Mouse (Mus musculus) layer of hippocampus, postnatal 36 days (tissue): ENCODE measurements at regions not wholly inside any gene's neighbourhood (a gene's known extent, or its start where the extent isn't known, plus 50 kb on each side); places are given as distances from the start of the nearest gene placed in this dataset.

Experiments
- DNase-seq, 2 experiments: peaks; one replicate each; pipeline ENCODE4 v3.0.0; 2022

DNA sequence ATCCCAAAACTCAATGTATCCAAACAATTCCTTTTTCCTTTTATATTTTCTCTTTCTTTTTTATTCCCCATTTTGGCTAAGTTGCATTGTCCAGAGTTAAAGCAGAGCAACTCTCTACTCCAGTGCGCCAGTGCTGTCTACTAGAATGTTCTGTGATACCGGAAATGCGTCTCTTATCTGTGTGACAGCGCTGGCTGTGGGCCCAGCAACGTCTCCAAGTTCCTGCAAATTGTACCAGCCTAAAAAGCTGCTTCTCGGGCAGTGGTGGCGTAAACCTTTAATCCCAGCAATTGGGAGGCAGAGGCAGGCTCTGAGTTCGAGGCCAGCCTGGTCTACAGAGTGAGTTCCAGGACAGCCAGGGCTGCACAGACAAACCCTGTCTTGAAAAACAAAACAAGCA, 59.4 kb downstream of the Cox18 start:
- no peak for DNase-seq

DNA sequence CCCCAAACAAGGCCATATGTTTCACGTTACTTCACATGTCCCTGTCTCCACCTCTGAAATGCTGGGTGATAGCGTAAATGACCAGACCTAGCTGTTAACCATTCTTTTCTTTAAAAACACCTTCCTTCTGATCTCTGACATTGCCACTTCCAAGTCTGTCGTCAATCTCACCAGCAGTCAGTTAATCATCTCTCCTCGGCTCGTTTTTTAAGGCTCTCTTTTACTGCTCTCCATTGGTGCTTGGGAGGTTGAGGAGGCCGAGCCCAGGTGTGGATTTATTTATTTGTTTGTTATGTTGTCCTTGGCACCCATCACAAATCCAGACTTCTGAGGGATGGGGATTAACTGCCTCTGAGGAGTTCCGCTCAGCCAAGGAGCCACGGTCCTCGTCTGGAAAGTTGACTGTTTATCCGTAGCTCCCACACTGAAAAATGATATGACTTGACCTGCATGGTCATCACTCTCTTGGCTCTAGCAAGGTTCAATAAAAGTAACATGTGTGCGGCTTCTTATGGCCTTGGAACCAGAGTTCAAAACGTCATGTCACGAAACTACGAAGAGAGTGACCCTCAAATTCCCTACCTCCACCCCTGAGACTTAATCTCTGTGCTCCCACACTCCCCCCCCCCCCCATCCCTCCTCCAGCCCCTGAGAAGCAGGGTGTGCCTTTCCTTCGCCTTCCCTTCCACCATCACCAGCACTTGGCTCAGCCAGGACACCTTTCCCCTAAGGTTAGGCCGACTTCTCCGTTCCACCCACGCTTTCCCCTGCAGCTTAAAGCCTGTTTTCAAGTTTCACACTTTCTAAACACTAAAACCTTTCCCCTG, 60.6 kb downstream of the Cox18 start:
- no peak for DNase-seq

DNA sequence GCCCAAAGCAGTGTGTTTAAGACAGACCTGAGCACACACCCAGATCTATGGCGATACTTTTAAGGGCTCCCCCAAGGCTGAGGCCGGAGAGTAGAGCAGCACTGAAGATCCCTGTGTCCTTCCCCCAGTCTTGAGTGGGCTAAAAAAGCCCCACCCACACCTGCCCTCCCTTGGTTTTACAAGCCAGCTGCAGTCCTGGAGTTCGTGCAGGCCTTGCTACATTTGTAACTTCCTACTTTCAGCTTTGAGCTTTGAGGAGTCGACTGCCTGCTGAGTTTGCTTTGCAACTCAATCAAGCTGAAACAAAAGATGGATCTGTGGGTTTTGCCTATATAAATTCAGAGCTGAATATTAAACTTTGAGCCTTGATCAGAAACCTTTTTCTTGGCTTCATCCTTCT, 63.5 kb downstream of the Cox18 start:
- no peak for DNase-seq

DNA sequence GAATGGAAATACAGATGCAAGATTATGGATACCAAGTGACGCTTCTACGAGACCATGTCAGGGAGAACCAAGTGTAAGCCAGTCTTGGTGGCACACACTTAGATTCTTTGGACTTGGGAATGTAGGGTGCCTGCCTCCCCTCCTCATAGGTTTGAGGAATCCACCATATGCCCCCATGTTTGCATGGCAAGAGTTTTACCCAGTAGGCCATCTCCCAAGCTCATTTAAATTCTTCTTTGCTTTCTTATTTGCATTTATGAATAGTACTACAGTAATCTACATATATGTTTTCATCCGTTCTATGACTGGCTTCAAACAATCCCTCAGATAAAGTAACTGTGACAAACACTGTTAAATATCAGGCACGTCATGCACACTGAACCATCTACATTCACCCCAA, 67.3 kb downstream of the Cox18 start:
- no peak for DNase-seq

DNA sequence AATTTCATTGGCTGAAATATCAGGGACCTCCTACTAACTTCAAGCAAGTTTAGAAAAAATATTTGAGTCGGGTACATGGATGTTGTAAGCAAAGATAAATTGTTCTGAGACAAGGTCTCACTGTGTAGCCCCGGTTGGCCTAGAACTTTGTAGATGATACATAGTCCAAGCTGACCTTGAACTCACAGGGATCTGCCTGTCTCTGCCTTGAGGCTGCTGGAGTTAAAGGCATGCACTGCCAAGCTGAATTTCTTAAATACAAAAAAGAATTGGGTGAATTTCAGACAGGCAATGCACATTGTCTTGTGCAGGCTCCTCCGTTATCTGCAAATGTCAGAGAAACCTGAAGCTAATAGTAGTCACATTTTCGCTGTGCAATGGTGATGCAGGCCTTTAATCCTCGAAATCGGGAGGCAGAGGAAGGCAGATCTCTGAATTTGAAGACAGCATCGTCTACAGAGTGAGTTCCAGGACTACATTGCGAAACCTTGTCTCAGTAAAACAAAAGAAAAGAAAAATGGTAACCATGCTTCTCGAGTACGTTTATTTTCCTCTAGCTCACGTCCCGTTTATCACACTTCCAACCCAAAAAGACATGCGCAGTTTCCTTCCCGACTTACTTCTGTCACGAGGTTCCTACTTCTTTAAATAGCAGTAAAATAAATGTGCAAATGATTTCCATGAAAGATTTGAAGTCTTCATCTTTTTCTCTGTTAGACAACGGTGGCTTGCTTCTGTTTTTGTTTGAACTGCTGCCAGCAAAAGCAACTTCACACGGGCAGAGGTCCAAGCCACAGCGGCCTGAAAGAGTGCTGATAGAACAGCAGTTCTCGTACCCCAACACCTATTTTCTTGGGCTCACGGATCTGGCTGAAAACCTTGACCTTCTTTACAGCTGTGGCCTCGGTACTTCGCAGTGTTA, 73.9 kb downstream of the Cox18 start:
- DNase-seq: no peak

DNA sequence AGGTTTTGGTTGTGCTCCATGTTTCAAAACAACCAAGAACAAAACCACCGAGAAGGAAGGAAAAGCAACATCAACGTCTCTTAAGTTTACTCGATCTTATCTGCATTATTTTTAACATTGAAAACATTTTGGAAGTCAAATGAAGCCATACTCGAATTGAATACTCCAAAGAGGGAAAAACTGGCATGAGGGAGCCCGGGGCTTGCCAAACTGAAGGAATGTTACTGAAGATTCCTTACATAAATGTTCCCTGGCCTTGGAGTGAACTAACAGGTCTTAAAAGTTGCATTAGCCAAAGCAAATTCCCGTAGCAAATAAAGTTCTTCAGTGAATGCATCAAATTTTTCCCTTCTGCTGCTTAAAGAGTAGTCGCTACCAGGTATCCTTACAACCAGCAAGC, 87.8 kb downstream of the Cox18 start:
- DNase-seq: no peak

DNA sequence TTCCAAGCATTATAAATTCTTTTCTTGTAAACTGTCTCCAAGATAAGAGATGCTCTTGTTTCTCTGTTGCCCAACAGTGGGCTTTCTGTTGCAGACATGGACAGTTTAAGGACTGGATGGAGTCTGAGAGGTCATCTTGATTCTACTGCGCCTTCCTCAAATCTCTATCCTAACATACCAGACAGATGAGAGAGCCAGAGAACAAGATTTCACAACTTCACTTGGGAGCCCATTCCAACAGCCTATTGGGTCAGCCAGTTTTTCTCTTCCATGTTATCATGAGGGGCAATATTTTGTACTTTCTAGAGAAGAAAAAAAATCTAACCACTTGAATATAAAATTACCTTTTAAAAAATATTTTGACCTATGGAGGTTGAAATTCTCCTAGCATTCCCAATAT, 116.8 kb downstream of the Cox18 start:
- DNase-seq: no peak

DNA sequence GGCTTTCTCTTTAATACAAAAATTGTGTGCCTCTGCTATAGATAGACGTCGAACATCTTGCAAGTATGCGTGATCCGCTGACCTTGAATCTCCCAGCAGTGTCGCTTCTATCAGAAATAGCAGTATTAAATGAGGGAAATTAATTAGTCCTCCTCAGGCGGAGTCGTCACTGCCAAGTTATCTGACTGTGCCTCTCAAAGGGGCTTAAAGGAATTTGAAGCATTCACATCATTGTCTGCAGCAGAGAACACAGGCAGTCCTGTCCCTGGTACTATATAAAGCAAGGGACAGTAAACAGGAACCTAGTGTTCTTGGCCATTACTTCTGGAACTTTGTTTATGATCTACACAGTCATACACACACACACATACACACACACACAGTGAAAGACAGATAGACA, 119.1 kb downstream of the Cox18 start:
- no peak for DNase-seq

DNA sequence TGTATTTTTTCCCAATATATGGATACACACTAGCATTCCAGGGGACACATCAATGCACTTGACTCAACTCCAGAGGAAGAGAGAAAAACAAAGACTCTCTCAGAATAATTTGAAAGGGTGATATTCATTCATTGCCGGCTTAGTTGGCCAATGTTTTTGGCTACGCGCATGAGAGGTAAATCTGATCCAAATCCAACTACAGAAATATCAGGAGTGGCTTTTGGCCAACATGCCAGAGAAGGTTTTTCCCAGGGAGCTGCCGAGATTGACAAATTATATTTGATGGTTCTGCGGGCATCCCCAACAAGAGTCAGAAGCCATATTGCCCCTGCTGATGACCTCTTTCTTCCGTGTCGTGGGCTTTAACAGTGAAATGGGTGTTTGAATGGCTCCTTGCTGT, 135.3 kb downstream of the Cox18 start:
- DNase-seq: no peak

DNA sequence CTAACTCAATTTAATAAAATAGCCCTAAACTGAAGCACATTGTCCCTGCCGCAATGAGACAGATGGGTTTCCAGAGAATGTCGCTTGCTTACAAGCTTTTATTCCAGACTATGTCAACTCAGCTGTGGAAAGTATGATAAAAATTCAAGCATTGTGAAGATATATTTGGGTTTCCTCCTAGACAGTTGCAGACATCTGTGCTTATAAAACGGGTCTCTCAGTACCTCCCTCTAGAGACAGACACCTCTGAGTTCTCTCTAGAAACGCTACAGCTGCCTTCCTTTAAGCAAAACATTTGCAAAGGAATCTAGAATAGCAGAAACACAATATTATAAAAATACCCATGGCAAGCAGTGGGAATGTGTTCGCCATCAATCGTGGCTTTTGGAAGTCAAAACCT, 137.3 kb downstream of the Cox18 start:
- no peak for DNase-seq

DNA sequence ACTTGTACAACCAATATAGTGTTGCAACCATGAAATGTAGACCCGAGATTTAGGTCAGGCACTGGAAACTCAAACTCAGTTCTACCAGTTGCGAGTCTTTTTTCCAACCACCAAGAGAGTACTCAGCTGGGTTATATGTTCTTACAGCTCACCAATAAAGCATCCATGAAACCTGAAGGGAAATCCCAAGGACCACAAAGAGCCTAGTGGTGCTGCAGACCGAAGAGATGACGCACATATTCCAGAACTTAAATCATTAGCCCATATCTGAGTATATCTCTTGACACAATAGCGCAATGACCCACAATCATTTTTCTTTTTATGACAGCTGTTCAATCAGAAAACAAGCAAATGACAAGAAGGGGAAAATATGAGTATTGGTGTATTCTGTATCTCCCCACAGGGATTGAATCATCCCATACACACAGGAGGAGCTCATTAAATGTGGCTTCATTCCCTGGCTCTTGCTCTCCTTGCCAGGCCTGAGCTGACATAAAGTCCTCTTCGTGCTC, 146.7 kb downstream of the Cox18 start:
- no peak for DNase-seq

DNA sequence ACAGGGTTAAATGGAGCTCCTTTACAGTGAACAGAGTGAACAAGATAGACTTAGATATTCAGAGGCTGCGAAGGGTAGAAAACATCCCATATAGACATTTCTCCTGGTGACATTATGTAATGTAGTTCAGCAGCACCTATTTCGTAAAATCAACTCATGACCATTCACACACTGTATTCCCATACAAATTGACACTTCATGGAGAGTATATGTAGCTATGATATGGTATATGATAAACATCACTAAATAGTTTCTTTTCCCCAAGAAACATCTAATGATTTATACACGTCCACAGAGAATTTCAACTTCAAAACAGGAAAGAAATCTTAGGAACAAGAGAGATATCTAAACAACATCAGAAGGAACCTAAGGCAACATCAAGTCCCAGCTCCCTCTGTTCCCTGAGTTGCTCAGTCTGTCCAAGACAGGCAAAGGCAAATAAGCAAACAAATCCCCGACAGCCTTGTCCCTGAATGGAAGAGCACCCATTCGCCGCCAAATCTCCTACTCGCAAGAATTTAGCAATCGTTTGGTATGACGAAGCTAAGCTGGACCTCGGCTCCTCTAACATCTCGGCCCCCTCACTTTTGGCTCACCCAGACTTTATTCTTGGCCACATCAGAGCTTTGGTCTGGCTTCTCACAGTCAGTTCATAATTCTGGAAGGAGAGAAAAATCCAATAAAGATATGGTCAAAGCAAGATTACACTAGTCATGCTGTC, 148.0 kb downstream of the Cox18 start:
- no peak for DNase-seq

DNA sequence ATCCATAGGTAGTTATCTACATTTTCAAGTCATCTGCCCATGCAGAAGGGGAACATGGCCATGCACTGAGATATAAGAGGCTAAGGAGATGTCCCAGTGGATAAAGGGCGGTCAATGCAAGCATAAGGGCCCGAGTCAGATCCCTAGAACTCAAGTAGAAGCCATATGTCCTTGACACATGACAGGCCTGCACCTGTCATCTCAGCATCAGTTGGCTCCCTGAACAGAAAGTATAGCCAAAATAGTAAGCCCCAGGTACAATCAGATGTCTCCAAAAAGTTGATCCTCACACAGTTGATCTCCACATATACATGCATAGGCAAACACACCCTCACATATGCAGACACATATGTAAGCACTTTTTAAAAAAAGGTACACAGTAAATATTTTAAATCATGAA, 152.0 kb downstream of the Cox18 start:
- DNase-seq: no peak

DNA sequence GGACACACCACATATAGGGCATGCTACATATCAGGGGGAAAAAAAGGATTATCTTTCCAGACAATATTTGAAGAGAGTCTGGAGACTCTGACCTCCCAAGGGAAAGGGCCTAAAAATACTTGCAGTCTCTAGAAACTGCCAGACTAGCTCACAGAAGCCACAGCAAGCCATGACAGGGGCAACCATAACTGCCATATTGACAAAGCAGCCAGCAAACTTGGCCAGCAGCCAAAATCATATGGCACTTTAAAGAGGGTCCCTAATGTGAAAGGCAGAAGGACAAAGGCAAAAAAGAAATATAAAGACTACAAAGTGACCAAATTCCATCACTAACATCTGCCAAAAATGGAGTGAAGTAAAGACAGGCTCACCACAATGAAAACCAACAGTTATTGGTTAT, 155.2 kb downstream of the Cox18 start:
- no peak for DNase-seq

DNA sequence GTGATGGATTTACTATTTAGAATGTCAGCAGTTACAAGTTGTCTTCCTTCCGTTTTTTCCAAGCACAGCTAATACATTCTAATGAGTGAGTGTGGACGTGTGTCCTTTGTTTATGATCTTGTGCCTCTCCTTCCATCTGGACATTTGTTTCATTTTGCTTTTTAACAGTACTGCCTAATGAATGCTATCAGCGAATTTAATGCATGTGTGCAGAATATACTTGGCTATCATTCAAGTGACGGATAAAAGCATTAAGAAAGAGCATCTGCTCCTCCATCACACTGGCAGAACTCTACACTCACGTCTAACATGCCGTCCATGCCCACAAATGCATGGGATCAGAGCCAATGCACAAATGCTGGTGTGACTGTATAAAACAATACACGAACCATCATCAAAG, 156.0 kb downstream of the Cox18 start:
- DNase-seq: no peak

DNA sequence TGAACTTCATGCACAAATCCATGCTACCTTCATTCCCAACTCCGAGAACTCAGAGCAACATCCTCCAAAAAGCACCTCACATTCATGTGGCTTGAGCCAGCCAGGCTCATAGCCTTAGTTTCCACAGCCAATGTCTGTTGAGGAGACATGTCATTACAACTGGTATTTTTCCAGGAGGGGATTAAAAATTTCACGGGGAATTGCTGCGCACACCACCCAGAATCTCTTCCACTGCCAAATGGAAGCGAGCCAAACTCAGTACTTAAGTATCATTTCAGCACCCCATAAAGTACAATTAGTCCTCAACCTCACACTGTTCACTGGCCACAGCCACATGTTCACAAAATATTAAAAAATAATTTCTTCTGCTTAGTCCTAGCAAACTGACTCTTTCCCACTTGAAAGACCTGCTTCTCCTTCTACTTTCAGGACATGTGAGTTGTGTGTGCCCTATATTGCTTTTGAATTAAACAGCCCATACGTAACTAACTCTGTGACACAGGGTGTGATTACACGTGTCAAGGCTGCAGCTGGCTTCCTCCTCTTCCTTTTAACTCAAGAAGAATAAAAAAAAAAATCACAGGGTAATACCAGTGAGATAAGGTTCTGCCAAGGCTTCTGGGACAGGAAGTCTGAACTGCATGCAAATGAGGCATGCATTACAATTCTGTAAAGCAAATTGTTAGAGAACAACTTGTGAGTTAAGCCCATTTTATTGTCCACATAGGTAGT, 157.8 kb downstream of the Cox18 start:
- no peak for DNase-seq

DNA sequence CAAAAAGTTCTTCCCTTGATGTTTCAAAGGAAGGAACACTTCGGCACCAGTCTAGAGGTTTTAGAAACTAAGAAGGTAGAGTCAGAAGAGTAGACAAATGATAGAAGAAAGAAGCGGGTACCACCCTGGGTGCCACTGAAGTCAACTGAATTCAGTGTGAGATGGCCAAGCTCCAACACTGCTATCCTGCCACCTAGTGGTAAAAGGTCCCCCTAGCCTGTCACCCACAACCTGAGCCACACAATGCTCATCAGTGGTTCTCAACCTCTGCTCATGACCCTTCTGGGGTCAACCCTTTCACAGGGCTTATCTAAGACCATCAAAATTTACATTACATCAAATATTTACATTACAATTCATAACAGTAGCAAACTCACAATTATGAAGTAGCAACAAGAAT, 168.1 kb downstream of the Cox18 start:
- DNase-seq: no peak

DNA sequence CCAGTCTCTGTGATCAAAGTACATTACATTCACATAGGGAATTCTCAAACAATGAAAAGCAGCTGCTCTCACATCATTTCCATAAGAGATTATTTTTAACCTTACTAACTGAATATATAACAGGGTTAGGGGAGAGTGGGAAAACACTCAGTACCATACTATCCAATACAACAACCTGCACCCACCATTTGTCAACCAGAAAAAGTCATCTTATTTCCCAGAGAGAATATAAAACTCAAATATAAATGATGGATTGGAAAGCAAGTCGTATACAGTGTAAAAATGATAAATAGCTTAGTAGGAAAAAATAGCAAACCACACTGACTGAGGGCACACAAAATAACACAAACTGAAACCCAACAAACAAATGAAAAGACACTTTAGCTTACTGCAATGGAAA, 169.4 kb upstream of the Adamts3 start:
- no peak for DNase-seq

DNA sequence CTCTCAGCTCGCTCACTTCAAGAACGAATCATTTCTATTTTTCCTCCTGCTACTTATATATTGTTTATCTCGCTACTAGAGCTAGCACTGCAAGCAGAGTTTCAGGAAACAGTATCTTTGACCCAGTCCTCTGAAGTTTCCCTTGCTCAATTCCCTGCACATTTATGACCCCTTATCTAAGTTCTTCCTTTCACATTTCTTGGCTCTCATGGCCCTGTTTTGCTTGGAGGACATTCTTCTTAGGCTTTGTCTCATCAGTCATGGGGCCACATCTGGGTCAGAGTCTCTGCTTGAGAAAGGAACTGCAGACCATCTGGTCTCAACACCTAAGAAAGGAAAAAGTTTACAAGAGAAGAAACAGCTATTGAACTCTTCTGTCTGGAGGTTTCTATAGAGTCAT, 166.7 kb upstream of the Adamts3 start:
- no peak for DNase-seq

DNA sequence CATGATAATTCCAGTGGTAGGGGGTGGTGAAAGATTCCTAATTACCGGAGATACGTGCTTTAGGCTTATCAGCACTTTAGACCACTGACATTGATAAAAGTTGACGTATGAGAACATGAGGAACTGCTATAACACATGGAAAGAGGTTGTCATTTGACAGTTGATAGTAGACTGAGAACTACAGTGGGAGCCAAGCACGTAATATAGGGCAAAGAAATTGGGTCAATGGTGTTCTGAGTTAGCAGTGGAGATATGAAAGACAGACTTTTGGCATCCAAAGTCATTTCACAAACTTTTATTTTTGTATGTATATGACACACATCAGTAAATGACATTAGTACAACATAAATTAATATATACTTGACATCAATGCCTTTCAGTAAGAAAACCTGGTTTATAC, 159.6 kb upstream of the Adamts3 start:
- DNase-seq: no peak

DNA sequence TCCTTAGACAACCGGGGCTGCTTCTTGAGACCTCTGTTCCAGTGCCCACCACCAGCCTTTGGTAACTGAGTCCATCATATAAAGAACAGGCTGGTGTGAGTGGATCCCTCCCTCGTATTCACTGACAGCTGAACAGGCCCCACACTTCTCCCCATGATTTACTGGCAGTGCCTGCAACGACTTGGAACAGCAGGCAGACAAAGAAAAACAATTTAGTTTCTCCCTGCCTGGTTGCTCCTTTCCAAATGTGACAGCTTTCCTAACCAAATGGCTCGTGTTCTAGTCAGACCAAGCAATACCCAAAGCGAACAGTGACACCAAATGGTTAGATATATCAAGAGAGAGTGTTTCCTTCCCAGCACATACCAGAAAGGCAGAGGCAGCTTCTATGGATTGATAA, 150.0 kb upstream of the Adamts3 start:
- DNase-seq: peak; percentile 69 to 71

DNA sequence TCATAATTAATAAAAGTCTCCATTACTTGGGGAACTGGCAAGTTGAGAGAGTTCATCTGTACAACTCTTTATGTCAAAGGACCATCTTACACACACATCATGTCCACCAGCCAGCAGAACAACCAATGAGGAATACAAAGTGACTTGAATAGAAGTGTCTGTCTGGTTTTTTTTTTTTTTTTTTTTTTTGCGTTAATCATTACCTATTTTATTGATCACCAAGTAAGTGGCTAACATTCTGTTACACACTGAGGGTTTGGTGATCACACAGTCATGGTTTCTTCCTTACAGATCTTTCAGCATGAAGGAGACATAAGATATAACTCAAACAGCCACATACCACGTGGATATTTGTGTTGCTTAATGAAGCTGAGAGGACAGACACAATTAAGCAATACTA, 147.6 kb upstream of the Adamts3 start:
- DNase-seq: no peak
